In genomic region chr10:110453566-110453965, GRCm38 (mm10) we compare ENCODE assay signal across 15 mouse cellular contexts. TPM values are rescaled to one million over a fixed set of nuclear protein-coding genes. Genes with fewer than 3 reads are reported as not detected.
A peak's percentile ranks its signal among the peaks of the same experiment; 100 is the strongest.
DNase-seq lines count a peak whose midpoint lies in the region; ATAC-seq and TF ChIP-seq lines count a peak whose summit lies in the region.
"Had no signal": no experiment of that assay in that cellular context is flagged by ENCODE, and none has a peak within 500 bp of the region (broad histone marks: within the 10 kb centered on the region; RNA-seq: fewer than 3 reads in every experiment).

No protein-coding gene starts in this region.

- TF ChIP-seq CTCF in cerebellum, adult 2 months (IDR thresholded peaks at IDR 0.05; ENCODE audit: borderline replicate concordance, insufficient read depth, low read depth, low read length), result no peak

- H3K9me3 ChIP-seq in hindbrain, embryonic 13.5 days, result no peaks in the 10 kb centered on the region
- H3K9me3 ChIP-seq in midbrain, embryonic 14.5 days (ENCODE audit: control insufficient read depth, low read length), result no peaks in the 10 kb centered on the region
- H3K9me3 ChIP-seq in kidney, embryonic 15.5 days (replicated peaks), result no peaks in the 10 kb centered on the region
- H3K9me3 ChIP-seq: heart, embryonic 15.5 days; limb, embryonic 13.5 days; liver, embryonic 15.5 days had no signal

- peak overlapping the region; percentile 61 for H3K27ac ChIP-seq in hindbrain, embryonic 13.5 days
- peak overlapping the region; percentile 94; the same call in 1 of the 2 replicates for H3K27ac ChIP-seq in midbrain, embryonic 14.5 days (replicated peaks; ENCODE audit: low read depth, low read length)
- no peak overlapping the region for H3K27ac ChIP-seq in kidney, embryonic 15.5 days
- H3K27ac ChIP-seq in cerebellum, adult 2 months (ENCODE audit: insufficient read depth, low read length), result no peak overlapping the region
- H3K27ac ChIP-seq: heart, embryonic 15.5 days; limb, embryonic 13.5 days; liver, embryonic 15.5 days had no signal

- peak overlapping the region; percentile 95 for H3K9ac ChIP-seq in hindbrain, embryonic 13.5 days
- peak overlapping the region; percentile 88; the same call in 1 of the 2 replicates for H3K9ac ChIP-seq in midbrain, embryonic 14.5 days (replicated peaks; ENCODE audit: low read length)
- H3K9ac ChIP-seq in kidney, embryonic 15.5 days, result no peak overlapping the region
- H3K9ac ChIP-seq: heart, embryonic 15.5 days; limb, embryonic 13.5 days; liver, embryonic 15.5 days had no signal

- H3K4me2 ChIP-seq in hindbrain, embryonic 13.5 days, result peak overlapping the region; percentile 78
- H3K4me2 ChIP-seq in midbrain, embryonic 14.5 days (ENCODE audit: low read length), result peak overlapping the region; percentile 58
- no peak overlapping the region for H3K4me2 ChIP-seq in kidney, embryonic 15.5 days
- H3K4me2 ChIP-seq: limb, embryonic 13.5 days; liver, embryonic 15.5 days had no signal

- ATAC-seq in hindbrain, embryonic 13.5 days (ENCODE audit: low FRiP score), result no peak
- no peak for ATAC-seq in midbrain, embryonic 14.5 days (ENCODE audit: low FRiP score, low TSS enrichment)
- no peak for ATAC-seq in kidney, embryonic 15.5 days (replicated peaks; ENCODE audit: low FRiP score)

- DNase-seq in retina, postnatal 1 day, result peak; percentile 4
- DNase-seq in retina, embryonic 14.5 days (ENCODE audit: low spot score), result no peak
- peak; percentile 49 for DNase-seq in midbrain, embryonic 14.5 days
- DNase-seq in cerebellum, adult 2 months, result no peak
- DNase-seq in yolk sac, embryonic 10.5 days (ENCODE audit: low spot score), result no peak
- DNase-seq: adrenal gland, postnatal 10 days; cerebellum, adult 9-11 months; heart, adult 18-20 months; kidney, adult 9 months; lung, postnatal 10 days had no signal

- peaks cover 18% of the 10 kb centered on the region for H3K4me1 ChIP-seq in hindbrain, embryonic 13.5 days (replicated peaks)
- H3K4me1 ChIP-seq in midbrain, embryonic 14.5 days (ENCODE audit: control insufficient read depth, insufficient read depth, low read length), result peaks cover 19% of the 10 kb centered on the region
- H3K4me1 ChIP-seq in kidney, embryonic 15.5 days, result peaks cover 10% of the 10 kb centered on the region
- H3K4me1 ChIP-seq in cerebellum, adult 2 months (ENCODE audit: control insufficient read depth, insufficient read depth, low read length), result peaks cover 3% of the 10 kb centered on the region; the same call in 1 of the 2 replicates
- H3K4me1 ChIP-seq: liver, embryonic 15.5 days had no signal

- 51% methylated on average over 5 of the region's 5 CpGs for WGBS in hindbrain, embryonic 13.5 days
- 33% methylated on average over 5 of the region's 5 CpGs for whole genome bisulfite sequencing in midbrain, embryonic 14.5 days
- WGBS in kidney, embryonic 15.5 days, result 74% methylated on average over 5 of the region's 5 CpGs
- WGBS in cerebellum, adult 2 months, result 54% methylated on average over 5 of the region's 5 CpGs

- H3K36me3 ChIP-seq in hindbrain, embryonic 13.5 days, result no peaks in the 10 kb centered on the region
- no peaks in the 10 kb centered on the region for H3K36me3 ChIP-seq in midbrain, embryonic 14.5 days (ENCODE audit: control insufficient read depth, insufficient read depth, low read length)
- H3K36me3 ChIP-seq in kidney, embryonic 15.5 days, result no peaks in the 10 kb centered on the region
- H3K36me3 ChIP-seq: heart, embryonic 15.5 days; limb, embryonic 13.5 days; liver, embryonic 15.5 days had no signal

- peak overlapping the region; percentile 77 for H3K4me3 ChIP-seq in hindbrain, embryonic 13.5 days
- peak overlapping the region; percentile 78 for H3K4me3 ChIP-seq in midbrain, embryonic 14.5 days (replicated peaks; ENCODE audit: low read depth, low read length)
- H3K4me3 ChIP-seq in kidney, embryonic 15.5 days (replicated peaks), result no peak overlapping the region
- H3K4me3 ChIP-seq in cerebellum, adult 2 months (replicated peaks; ENCODE audit: insufficient read depth, low read depth, low read length), result no peak overlapping the region
- H3K4me3 ChIP-seq: heart, embryonic 15.5 days; limb, embryonic 13.5 days; liver, embryonic 15.5 days had no signal

- no peaks in the 10 kb centered on the region for H3K27me3 ChIP-seq in hindbrain, embryonic 13.5 days
- H3K27me3 ChIP-seq in midbrain, embryonic 14.5 days (ENCODE audit: control insufficient read depth, insufficient read depth, low read length), result no peaks in the 10 kb centered on the region
- peaks cover 22% of the 10 kb centered on the region for H3K27me3 ChIP-seq in kidney, embryonic 15.5 days
- H3K27me3 ChIP-seq in cerebellum, adult 2 months (ENCODE audit: control insufficient read depth, insufficient read depth, low read length), result no peaks in the 10 kb centered on the region

- TF ChIP-seq POLR2A in cerebellum, adult 2 months (IDR thresholded peaks at IDR 0.05; ENCODE audit: borderline replicate concordance, insufficient read depth, low read length), result no peak

RNA-seq across cellular contexts. Expression of gene Nav3, which starts 2.4 kb away (rescaled TPM):
- polyA plus RNA-seq in hindbrain, embryonic 13.5 days (2015; fragmentation: Nextera tagmentation; extraction: Ambion mirVana), result 22.7 and 24.2 TPM in 2 replicates
- polyA plus RNA-seq in midbrain, embryonic 14.5 days (2014; fragmentation: Nextera tagmentation; extraction: Ambion mirVana), result 26.9 and 28.9 TPM in 2 replicates
- polyA plus RNA-seq in kidney, embryonic 15.5 days (2015; fragmentation: Nextera tagmentation; extraction: Ambion mirVana), result 4.6 and 4.8 TPM in 2 replicates
- 9.9 and 10.6 TPM in 2 replicates for polyA plus RNA-seq in cerebellum, adult 2 months (2012; rRNA removed)

Comparison
In these comparisons a context has a peak if more than half of its experiments do, and no peak if none do; other contexts are left out.
1. DNase-seq: peak in retina, postnatal 1 day (single experiment) and midbrain, embryonic 14.5 days (single experiment); none in retina, embryonic 14.5 days (single experiment), cerebellum, adult 2 months (0 of 2) and yolk sac, embryonic 10.5 days (single experiment).
2. H3K27ac ChIP-seq: peak in hindbrain, embryonic 13.5 days (single experiment) and midbrain, embryonic 14.5 days (single experiment); none in kidney, embryonic 15.5 days (single experiment) and cerebellum, adult 2 months (single experiment).
3. H3K4me3 ChIP-seq: peak in hindbrain, embryonic 13.5 days (single experiment) and midbrain, embryonic 14.5 days (single experiment); none in kidney, embryonic 15.5 days (single experiment) and cerebellum, adult 2 months (single experiment).